Mouse (Mus musculus): ENCODE measurements at regions not wholly inside any gene's neighbourhood (a gene's known extent, or its start where the extent isn't known, plus 50 kb on each side); places are given as distances from the start of the nearest gene placed in this dataset.

DNA sequence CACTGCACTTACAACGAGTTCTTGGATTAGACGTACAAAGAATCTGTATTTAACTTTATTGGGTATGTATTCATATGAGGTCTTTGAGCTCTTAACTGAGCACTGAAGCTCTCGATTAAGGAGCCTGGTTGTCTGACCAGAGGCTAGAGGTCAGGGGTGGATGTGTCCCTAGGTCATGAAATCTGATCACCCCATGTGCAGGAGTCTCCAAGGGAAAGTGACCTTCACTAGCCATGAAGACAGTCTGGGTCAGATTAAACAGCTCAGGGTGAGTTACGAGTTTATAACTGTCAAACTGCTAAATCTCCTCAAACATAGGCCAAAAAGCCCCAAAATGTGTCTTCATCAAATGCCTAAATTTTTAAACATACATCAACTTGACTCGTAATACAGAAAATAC lies 216.8 kb downstream of the Rchy1 start:
- DNase-seq = no peak

DNA sequence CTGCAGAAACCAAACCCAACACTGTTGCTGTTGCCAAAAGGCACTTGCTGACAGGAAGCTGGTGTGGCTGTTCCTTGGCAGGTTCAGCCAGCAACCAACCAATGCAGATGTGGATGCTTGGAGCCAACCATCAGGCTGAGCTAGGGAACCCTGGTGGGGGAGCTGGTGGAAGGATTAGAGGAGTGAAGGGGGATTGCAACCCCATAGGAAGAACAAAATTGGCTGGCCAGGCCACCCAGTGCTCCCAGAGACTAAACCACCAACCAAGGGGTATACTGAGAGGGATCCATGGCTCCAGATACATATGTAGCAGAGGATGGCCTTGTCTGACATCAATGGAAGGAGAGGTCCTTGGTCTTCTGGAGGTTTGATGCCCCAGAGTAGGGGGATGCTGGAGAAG lies 218.5 kb downstream of the Rchy1 start:
- no peak for DNase-seq

DNA sequence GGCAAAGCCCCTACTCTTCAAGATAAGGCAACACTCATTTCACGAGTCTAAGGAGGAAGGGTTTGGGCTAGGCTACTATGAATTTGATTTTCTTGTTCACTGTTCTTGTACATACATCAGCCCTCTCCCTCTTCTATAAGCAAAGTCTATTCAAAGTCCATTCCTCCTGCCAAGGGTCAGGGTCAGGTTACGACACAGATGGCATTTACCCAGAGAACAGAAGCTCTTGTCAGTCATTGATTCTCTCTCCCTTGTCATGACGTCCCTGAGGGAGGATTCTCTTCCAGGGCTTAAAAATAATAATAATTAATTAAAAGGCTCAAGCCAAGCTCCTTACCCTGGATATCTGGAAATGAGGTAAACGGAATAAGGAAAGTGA lies 222.7 kb downstream of the Rchy1 start:
- DNase-seq = peak in 1 of 2 experiments; percentile 9

DNA sequence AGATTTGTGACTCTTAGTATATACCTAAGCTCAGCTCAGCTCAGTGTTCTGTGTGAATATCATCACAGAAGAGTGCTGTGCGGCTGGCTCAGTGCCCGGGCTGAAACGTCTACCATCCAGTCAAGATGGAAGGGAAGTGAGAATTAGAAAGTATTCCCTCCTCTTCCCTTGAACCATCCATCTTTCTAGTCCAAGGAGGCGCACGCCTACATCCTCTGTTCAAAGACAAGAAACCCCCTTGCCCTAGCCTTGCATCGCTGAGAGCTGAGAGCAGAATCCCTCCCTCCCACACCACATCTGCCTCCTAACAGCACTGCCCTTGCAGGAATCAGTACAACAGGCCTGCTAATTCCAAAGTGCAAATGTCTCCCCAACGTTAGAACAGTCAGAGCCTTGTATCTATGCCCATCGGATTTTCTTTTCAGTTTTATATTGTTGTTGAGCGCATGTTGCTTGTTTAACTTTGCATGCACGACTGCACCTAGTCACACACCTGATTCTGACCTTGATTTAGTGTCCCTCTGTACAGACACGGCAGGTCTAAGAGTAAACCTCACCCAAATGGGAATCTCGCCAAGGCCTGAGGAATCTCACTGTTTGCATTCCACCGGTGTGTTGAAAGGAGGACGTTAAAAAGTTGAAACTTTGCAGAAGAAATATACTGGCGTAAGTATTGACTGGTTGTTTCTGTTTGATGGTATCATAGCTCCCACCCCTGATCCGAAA lies 222.2 kb downstream of the Parm1 start:
- peak; percentile 23 to 42 for DNase-seq

DNA sequence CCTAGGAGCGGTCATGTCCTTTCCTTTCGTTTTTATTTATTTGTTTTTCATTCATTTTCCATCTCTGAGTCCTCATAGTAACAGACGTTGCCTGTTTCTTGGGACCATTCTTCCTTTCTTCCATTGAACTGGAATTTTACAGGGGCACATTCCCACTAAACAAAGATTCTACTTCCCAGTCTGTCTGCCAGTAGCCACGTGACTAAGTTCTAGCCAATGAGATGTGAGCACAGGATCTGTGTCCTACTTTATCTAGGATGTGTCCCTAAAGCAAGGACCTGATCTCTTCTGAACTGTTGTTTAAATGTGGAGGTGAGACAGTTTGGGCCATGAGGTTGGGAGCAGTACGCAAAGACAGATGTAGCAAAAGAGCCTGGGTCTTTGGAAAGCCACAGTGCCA lies 214.6 kb downstream of the Parm1 start:
- no peak for DNase-seq

DNA sequence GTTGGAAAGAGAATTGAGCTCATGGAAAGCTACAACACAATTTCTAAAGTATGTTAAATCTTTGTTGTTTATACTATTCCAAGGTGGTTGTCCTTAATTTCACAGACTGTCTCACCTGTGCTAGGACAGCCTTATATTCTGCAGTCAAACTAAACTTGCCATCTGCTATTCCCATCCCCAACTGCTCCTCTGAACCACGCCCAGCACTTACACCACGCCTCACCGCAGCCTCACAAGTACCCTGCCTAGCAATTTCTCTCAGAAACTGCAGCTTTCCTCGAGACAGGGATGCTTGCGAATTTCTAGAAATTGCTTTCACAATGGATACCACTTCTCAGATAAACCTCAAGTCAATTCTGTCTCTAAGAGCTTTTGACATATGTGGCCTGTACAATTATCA lies 213.7 kb downstream of the Parm1 start:
- no peak for DNase-seq

DNA sequence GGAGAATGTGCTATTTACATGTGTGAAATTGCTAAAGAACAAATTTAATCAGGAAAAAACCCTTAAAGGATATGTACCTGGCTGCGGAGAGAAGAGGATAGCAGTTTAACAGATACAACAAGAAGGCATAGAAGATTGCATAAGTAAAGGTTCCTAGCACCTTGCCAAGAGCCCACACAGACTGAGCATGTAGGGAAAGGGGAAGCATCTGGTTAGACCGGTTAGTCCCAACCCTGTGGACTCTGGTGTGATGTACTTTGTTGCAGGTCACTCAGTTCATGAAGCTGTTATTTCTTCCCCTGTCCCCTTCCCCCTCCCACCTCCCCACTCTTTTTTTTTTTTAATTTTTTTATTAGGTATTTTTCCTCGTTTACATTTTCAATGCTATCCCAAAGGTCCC lies 212.5 kb downstream of the Parm1 start:
- DNase-seq = no peak

DNA sequence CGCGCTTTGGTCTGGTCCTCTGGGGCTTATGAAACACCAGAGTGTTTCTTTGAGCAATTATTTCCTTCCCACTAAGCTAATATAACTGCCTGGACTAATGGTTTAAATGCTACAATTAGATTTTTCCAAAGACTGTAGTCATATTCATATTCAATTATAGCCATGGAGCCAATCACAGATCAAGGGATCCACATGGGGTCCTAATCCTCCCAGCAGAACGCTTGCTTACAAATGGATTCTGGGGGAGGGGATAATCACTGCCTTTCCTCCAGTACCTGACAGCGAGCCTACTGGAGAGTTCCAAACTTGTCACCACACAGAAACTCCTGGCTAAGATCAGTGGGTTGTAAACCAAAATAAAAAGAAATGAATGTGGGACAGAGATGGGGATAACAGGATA lies 212.0 kb downstream of the Parm1 start:
- no peak for DNase-seq

DNA sequence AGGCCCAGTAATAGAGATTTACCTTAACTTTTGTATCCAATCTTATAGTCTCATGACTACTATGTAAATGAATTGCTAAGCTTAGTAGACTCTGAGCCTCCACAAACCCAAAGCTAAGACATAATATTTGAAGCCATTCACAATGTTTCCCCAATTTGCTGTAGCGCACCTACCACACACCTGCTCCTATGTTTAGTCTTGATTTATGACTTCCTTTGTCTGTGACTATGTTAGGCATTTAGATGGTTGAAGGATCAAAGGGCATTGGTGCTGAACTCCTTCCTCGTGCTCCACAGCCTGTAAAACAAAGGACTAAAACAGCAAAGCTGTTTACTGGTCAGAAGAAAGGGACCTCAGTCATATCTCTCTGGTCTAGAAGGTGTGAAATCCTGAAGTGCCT lies 210.0 kb downstream of the Parm1 start:
- no peak for DNase-seq

DNA sequence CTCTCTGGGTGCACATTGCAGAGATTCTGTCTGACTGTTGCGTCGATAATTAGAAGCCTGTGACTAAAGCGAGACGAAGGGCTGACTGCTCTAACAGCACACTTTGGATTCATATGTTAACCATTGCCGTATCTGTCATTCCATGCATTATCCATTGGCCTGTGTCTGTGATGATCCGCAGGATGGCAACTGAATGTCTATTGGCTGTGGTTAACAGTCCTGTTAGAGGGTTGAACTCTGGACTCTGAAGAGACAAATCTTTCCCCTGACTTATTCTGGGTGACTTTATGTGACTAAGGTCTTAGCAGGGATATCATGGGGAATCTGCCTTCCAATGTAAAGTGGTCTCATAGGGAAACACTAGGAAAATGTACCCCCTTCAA lies 208.7 kb downstream of the Parm1 start:
- no peak for DNase-seq

DNA sequence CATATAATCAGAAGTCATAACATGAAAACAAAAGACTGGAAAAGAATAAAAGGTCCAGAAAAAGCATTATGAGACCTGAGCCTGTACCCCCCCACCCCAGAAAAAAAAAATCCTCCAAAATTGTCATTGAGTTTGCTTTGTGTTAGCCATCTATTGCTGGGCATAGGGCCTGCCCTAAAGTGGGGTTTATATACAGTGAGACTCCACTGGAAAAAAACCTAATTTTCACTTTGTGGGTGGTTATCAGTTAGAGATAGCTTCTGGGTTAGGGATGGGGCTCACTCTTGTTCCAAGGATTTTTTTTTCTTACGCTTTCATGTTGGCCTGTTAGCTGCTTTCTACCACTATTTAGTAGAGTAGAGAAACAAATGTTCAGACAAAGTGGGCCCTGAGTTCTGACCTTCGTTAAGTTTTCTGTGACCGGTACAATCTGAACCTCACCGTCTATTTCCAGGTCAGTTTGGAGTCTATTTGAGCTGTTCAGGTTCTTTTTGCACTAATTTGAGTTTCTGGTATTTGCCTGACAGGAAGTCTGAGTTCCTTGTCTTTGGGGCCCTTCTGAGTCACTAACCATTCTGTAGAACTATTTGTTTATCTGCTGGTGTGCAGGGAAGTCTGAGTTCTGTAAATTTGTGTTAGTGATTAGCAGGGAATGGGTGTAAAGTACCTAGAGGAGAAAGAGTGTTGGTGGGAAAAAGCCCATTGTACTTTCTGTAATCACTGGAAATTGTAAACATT lies 208.1 kb downstream of the Parm1 start:
- no peak for DNase-seq

DNA sequence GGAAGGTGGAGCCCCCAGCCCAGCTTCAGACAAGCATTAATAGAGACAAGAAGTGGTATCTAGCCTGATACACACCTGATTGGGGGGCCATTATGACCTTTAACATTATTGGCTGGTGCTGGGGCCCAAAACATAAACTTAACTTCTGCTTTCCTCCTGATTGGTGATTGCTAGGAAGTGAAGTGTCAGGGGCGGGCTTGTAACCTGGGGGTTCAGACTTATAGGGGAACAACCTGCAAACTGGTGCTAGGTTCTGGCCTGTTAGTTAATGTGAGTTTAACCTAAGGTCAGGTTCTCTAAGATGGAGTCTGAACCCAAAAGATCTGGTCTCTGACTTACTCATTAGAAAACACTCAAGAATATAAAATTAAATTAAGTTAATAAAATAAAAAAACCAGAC lies 207.5 kb downstream of the Parm1 start:
- no peak for DNase-seq

DNA sequence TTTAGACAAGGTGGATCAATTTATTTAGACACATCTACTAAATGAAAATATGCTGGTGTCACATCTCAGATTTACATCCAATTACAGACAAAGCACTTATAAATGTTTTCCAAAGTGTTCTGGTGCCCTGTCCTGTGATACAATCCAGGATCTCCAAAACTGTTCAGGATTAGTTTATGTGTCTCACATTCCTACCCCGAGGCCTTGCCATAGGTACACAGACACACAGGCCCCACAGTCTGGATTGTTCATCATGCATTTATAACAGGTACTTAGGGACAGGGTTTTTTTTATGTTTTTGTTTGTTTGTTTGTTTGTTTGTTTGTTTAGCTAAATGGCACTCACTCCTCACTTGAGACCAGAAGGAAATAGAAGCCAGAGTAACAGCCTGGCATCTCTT lies 206.0 kb downstream of the Parm1 start:
- DNase-seq = no peak

DNA sequence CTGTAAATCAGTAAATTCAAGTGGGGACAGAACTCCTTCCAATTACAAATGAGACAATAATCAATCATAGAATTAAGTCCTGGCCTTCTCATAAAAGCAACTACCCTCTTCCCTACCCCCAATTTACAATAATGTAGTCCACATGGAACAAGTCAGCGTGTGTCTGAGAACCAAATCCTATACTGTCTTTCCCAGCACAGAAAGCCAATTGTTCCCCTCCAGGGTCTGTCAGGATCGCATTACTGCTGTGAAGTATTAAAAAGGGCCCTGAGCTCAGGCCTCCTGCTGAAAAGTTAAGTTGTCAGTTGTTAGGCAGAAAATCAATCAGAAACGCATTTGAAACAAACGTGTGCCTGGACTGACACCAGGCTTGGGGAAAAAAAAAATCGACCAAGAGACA lies 205.6 kb downstream of the Parm1 start:
- DNase-seq = no peak

DNA sequence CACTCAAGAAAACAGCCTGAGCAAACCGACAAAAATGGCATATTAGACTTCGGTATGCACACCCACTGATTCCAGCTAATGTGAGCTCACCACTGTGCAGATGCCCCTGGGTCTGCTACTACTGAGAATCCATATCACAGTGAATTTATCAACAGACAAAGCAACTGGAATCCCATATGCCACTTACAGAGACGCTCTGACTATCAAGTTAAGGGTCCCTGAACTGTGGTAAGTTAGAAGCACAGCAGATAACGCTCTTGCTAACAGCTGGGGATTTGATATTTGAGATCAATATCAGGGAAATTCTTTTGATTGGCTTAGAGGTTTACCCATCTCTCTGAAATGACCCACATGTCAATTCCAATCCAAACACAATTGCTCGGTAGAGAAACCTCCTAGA lies 205.0 kb downstream of the Parm1 start:
- no peak for DNase-seq

DNA sequence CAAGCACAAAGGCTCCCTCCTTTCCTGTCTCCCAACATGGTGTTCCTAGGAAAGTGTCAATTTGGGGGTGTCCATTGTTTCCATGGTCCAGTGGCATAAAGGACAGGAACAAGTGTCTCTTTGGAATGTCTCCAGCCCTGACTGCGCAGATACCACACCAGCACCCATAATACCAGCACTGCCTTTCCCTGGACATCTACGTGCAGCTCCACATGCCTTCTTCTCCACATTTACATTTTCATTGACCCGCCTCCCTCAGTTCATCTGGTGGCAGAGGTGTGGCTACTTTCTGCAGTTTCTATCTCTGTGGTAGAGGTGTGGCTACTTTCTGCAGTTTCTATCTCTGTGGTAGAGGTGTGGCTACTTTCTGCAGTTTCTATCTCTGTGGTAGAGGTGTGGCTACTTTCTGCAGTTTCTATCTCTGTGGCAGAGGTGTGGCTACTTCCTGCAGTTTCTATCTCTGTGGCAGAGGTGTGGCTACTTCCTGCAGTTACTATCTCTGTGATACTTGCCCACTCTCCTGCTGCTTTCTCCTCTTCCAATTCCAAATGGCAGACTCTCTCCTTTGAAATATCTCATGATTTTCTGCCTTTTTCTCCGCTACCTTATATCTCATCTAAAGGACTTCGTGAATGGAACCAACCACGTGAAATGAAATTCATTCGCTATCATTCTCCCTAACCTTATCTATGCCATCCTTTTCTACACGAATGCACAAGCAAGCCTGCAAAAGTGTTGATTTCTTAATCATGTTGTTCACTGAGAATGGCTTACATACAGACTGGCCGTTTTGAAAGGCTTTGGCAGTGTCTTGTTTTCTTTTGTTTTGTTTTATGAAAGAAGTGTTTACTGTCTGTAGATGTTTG lies 204.0 kb downstream of the Parm1 start:
- DNase-seq = no peak

DNA sequence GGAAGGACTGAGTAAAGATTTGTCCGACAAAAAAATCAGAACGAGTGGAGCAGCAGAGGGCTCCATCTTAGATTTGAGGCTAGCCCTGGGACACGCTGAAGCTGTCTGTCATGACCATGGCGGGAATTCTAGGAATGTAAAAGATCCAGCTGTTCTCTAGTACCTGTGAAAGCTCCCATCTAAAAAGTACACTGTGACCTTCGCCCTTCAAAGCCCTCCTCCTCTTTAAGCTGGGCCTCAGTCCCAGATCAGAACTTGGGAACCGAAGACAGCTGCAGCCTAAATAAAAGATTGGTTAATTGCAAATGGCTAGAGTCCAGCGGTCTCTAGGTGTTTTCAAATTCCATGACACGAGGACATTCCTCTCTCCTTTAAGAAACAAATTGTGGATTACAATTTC lies 195.6 kb downstream of the Parm1 start:
- no peak for DNase-seq

DNA sequence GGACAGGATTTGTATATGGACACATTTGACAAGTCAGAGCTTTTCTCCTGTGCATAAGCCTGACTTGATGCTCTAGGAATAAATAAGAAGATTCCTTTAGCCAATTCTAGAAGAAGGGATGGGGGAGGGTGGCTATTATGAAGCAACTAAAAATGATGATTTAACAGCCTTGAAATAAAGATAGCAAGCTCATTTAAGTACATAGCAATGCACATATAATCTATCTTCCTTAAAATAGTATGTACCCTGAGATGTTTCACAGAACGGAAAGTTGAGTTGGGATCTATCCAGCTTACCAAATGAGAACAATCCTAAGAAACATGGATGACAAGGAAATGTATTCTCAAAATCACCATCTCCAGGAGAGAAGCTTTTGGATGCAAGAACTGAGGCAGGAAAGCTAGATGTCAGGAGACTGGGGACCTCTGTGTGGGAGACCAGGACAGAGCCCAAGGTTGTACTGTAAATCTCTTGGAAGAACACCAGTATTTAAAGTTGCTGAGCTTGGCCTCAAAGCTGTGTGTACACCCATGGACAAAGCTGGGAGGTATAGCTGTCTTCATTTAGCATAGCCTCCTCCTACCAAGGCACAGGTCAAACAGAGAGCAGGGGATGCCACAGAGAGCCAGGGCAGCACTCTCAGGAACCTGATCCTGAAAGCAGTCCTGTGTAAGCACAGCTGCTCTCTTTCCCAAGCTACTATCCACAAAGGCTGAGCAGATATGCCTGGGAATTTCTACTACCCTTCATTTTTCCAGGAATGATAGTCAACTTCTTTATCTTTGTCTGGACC lies 192.3 kb downstream of the Parm1 start:
- no peak for DNase-seq

DNA sequence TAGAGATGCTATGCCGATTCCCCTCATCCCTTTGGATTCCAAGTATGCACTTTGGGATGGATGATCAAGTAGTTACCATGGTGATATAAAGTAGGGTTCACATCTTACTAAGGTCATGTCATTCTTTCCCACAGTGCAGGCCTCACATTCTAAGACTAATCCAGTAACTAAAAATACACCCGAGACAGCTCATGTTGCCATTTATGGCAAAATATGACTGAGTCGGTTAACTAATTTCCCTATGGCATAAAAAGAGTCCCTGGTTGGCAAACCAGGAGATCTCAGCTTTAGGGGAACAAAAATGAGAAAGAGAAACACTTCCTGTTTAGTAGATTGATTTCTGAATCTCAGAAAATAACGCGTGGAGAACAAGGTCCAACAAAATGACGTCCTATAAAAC lies 190.7 kb downstream of the Parm1 start:
- DNase-seq = no peak

DNA sequence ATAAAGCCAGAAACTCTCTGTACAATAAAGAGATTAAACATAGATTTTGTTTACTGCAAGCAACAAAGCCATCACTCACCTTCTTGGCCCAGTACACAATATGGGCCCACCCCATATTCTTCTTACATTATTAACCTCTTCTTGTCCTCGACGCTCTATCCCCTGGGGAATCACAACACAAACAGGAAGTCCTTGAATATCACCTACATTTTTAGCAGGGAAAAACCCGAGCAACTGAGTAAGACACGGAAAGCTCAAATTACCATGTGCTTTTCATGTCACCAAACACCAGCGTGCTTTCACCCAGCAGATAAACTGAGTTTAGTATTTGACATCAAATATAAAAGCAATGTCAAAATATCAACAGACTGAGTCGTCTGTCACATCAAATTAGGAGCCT lies 179.7 kb downstream of the Parm1 start:
- DNase-seq = no peak

DNA sequence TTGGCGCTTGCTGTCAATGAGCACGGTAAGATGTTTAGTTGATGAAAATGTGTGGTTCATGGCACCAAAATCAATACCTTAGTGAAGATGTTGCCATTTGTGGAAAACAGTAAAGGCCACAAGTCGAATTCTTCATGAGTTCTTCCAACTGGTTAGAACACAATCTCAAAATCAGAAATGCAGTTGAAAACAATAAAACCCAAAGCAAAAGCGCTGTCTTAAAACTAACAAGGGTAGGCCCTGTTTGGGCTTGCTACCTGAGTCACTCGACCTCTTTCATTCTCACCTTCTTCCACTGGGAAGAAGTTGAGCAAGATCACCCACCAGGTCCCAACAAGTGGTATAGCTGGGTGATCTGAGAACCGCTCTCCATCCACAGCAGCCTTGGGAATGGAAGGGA lies 179.1 kb downstream of the Parm1 start:
- DNase-seq = no peak

DNA sequence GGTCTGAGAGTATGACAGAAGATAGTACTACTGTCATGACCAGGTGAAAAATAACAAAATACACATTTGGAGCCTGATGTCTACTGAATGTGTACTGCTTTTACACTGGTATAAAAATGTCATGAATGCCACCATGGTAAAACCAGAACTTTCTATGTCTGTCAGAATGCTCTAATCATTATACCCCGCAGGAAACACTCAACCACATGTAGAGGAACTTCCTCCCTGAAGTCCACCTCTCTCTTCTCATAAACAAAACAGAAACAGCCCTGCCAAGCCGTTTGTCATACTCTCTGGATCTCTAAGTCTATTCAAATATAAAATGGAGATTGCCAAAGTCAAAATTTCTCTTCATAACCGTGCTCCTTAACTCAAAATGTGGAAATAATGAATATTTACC lies 178.2 kb downstream of the Parm1 start:
- DNase-seq = no peak

DNA sequence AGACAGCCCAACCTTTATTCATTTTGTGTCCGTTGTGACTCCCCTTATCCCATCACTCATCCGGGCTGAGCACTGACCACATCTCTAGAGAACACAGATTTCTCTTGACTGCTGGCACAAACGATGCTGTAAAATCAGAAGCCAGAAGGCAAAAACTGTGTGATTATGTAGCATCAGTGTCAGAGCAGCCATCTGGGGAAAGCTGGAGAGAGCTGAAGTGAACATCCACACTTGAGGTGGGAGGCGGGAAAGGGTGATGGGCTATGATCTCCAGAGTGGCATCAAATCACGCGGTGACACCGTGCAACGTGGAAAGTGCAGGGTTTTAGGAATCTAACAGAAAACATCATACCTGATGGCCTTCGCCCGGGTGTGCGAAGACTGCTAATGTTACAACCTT lies 175.9 kb downstream of the Parm1 start:
- DNase-seq = no peak
